Mouse (Mus musculus): ENCODE results near the gene Zfpl1. TPM values are rescaled to one million over a fixed set of nuclear protein-coding genes. Genes with fewer than 3 reads are reported as not detected.
A peak's percentile ranks its signal among the peaks of the same experiment; 100 is the strongest.
"Not testable (repeated sequence)": the region's sequence is repeated elsewhere in the genome, so short reads cannot be mapped to it uniquely, and the experiment has no call there.

The Zfpl1 gene
- 66.1 and 74.9 TPM in 2 replicates for polyA plus RNA-seq (2016; fragmentation: Nextera tagmentation; extraction: Ambion mirVana)

- Histone ChIP-seq H3K4me2 (peak within 1 kb of the TSS; percentile 80), H3K4me1 (peaks cover 19% of the 10 kb centered on the region), H3K9me3 (no peaks in the 10 kb centered on the region), H3K27ac (peak within 1 kb of the TSS; percentile 84), H3K36me3 (replicated peaks) (peaks cover 53% of the 10 kb centered on the region), H3K9ac (peak within 1 kb of the TSS; percentile 68), H3K27me3 (no peaks in the 10 kb centered on the region), H3K4me3 (replicated peaks) (peak within 1 kb of the TSS; percentile 73)
- under 1% methylated on average over 58 of the region's 58 CpGs for WGBS
- peak; percentile 92 for ATAC-seq (ENCODE audit: low FRiP score)
Measured at GRCm38 (mm10) chr19:6084478-6085248, at the start of gene Zfpl1, which contains the start of gene Cdca5. Zfpl1 (minus strand) TSS chr19:6084956. Cdca5 (plus strand) TSS chr19:6084983.

GRCm38 (mm10) chr19:6133197-6133596, 48.4 kb upstream of the Zfpl1 start:
- 52% methylated on average over 1 of the region's 1 CpGs for WGBS
- H3K36me3 ChIP-seq (replicated peaks), result peaks cover 38% of the 10 kb centered on the region
- not testable (repeated sequence) for H3K27ac ChIP-seq

DNA sequence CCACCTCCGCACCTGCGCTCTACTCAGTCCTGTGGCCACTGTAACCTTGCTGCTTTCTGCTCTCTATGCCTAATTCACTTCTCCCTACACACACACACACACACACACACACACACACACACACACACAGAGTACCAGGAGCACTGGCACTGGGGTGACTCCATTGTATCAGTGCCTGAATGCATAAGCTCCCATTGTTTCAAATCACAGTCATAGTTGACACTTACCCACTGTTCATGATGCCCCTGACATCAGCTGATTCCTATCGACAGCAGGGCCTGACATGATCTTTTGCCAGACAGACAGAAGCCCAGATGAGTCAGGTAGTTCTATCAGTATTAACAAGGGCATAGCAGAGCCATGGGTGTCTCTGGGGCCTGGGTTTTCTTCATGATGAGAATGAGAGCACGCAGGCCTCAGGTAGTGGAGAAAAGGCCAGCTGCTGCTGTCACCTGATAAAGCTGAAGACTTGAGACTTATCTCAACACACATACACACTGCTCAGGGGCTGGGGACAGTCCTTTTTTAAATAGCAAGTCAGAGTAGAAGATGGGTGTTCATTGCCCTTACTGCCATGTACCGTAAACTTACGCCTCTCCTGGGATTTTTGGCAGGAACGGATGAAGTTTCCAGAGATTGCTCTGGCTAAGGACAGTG, 47.5 kb upstream of the Zfpl1 start:
- no peak overlapping the region for H3K4me2 ChIP-seq
- no peaks in the 10 kb centered on the region for H3K9me3 ChIP-seq
- H3K4me1 ChIP-seq, result 0 out of 2 replicates have a peak, but pooled peaks cover 7% of the 10 kb centered on the region
- no peak for ATAC-seq (ENCODE audit: low FRiP score)
- H3K27ac ChIP-seq, result no peak overlapping the region
- peaks cover 31% of the 10 kb centered on the region for H3K36me3 ChIP-seq (replicated peaks)
- no peak overlapping the region for H3K9ac ChIP-seq
- H3K27me3 ChIP-seq, result no peaks in the 10 kb centered on the region
- WGBS, result 92% methylated on average over 7 of the region's 7 CpGs
- no peak overlapping the region for H3K4me3 ChIP-seq (replicated peaks)

More at GRCm38 (mm10) chr19:6133197-6133596, 48.4 kb upstream of the Zfpl1 start:
- not testable (repeated sequence) for H3K4me1 ChIP-seq; H3K9ac ChIP-seq; H3K9me3 ChIP-seq; ATAC-seq (ENCODE audit: low FRiP score); H3K4me3 ChIP-seq (replicated peaks); H3K4me2 ChIP-seq; H3K27me3 ChIP-seq

- H3K4me2 ChIP-seq; H3K27me3 ChIP-seq; H3K27ac ChIP-seq; H3K4me1 ChIP-seq; H3K9me3 ChIP-seq; ATAC-seq (ENCODE audit: low FRiP score); H3K4me3 ChIP-seq (replicated peaks); H3K9ac ChIP-seq: not testable (repeated sequence)
- peaks cover 17% of the 10 kb centered on the region for H3K36me3 ChIP-seq (replicated peaks)
- 79% methylated on average over 7 of the region's 7 CpGs for WGBS
Measured at GRCm38 (mm10) chr19:6130414-6131128, 45.8 kb upstream of the Zfpl1 start.

DNA sequence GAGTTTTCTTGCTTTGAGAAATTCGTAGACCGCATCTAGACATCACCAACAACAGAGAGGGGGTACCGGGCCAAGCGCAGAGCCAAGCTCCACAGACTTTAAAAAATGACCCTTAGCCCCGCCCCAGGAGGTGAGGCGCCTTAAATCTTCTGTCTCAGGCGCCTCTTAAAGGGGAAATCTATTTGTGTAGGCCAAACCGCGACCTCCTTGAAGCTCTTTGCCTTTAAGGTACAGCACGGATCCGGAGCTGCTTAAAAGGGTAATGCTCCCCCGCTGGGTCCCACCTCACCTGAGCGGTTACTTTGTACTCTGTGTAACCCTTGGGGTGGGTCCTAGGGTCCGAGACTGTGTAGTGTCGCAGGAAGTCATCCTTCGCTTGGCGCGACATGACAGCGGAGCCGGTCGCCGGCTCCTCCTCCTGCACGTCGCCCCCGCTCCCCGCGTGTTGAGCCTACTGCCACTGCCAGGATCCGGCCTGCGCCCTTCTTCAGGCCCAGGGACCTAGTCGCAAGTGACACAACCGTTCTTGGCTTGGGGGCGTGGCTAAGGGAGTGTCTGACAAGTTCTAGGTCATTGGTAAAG, 43.1 kb upstream of the Zfpl1 start, which contains the start of gene Snx15:
Snx15 (minus strand) TSS at position 545 of the 582 bp plus-strand sequence.
- H3K4me1 ChIP-seq, result 0 out of 2 replicates have a peak, but pooled peaks cover 7% of the 10 kb centered on the region
- ATAC-seq (ENCODE audit: low FRiP score), result peak; percentile 93
- peak within 1 kb of the TSS; percentile 52 for H3K4me3 ChIP-seq (replicated peaks)
- peak within 1 kb of the TSS; percentile 83 for H3K27ac ChIP-seq
- no peaks in the 10 kb centered on the region for H3K27me3 ChIP-seq
- WGBS, result under 1% methylated on average over 32 of the region's 32 CpGs
- H3K9me3 ChIP-seq, result no peaks in the 10 kb centered on the region
- H3K9ac ChIP-seq, result peak within 1 kb of the TSS; percentile 63
- H3K36me3 ChIP-seq (replicated peaks), result no peaks in the 10 kb centered on the region
- peak within 1 kb of the TSS; percentile 70 for H3K4me2 ChIP-seq

DNA sequence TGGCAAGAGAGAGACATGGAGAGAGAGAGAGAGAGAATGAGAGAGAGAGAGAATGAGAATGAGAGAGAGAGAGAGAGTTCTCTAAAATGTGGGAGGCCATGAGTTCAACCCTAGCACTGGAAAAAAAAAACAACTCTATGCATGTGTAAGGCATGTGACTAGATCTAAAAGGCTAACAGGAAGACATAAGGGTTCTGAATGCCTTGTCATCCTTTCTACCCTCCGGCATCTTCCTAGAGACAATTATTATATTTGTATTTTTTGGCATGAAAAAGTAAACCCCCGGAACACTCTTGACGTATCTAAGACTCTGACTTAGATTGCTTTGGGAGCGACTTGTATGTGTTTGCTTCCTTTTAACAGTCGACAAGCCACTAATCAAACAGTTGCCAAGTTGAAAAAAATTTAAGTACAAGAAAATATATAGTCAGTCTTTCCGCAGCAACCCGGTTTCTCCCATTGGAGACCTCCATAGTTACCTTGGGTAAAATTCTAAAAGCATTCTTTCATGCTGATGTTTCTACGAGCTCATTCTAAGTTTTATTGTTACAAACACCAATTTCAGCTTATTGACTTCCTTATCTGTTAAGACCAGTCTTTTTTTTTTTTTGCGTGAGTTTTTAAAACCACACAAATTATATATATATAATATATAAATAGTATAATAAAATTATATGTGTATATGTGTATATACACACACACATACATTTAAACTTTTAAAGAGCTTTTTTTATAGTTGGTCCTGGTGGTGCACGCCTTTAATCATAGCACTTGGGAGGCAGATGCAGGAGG, 42.2 kb upstream of the Zfpl1 start:
- Histone ChIP-seq H3K4me3 (replicated peaks) (peak overlapping the region; percentile 52), H3K27me3 (no peaks in the 10 kb centered on the region), H3K9me3 (no peaks in the 10 kb centered on the region), H3K27ac (peak overlapping the region; percentile 83), H3K4me1 (0 out of 2 replicates have a peak, but pooled peaks cover 7% of the 10 kb centered on the region), H3K9ac (peak overlapping the region; percentile 63; the same call in 1 of the 2 replicates), H3K36me3 (replicated peaks) (no peaks in the 10 kb centered on the region), H3K4me2 (peak overlapping the region; percentile 70)
- no peak for ATAC-seq (ENCODE audit: low FRiP score)
- 74% methylated on average over 10 of the region's 10 CpGs for WGBS

- H3K4me3 ChIP-seq (replicated peaks), result no peak overlapping the region
- no peak overlapping the region for H3K27ac ChIP-seq
- H3K9me3 ChIP-seq, result no peaks in the 10 kb centered on the region
- H3K36me3 ChIP-seq (replicated peaks), result no peaks in the 10 kb centered on the region
- no peak for ATAC-seq (ENCODE audit: low FRiP score)
- WGBS, result 24% methylated on average over 4 of the region's 4 CpGs
- 0 out of 2 replicates have a peak, but pooled peaks cover 7% of the 10 kb centered on the region for H3K4me1 ChIP-seq
- H3K4me2 ChIP-seq, result no peak overlapping the region
- no peak overlapping the region for H3K9ac ChIP-seq
- H3K27me3 ChIP-seq, result no peaks in the 10 kb centered on the region
Measured at GRCm38 (mm10) chr19:6126289-6126688, 41.5 kb upstream of the Zfpl1 start.

- Histone ChIP-seq H3K4me3 (replicated peaks) (no peak overlapping the region), H3K36me3 (replicated peaks) (no peaks in the 10 kb centered on the region), H3K9me3 (no peaks in the 10 kb centered on the region), H3K27me3 (no peaks in the 10 kb centered on the region), H3K4me1 (0 out of 2 replicates have a peak, but pooled peaks cover 7% of the 10 kb centered on the region), H3K4me2 (no peak overlapping the region), H3K9ac (no peak overlapping the region), H3K27ac (no peak overlapping the region)
- 83% methylated on average over 2 of the region's 2 CpGs for WGBS
- no peak for ATAC-seq (ENCODE audit: low FRiP score)
Measured at GRCm38 (mm10) chr19:6124898-6125297, 40.1 kb upstream of the Zfpl1 start.

GRCm38 (mm10) chr19:6123330-6123729, 38.6 kb upstream of the Zfpl1 start:
- Histone ChIP-seq H3K27me3 (no peaks in the 10 kb centered on the region), H3K4me3 (replicated peaks) (no peak overlapping the region), H3K4me1 (peaks cover 10% of the 10 kb centered on the region), H3K27ac (peak overlapping the region; percentile 65), H3K9me3 (no peaks in the 10 kb centered on the region), H3K36me3 (replicated peaks) (no peaks in the 10 kb centered on the region), H3K9ac (no peak overlapping the region), H3K4me2 (no peak overlapping the region)
- 72% methylated on average over 8 of the region's 8 CpGs for WGBS
- ATAC-seq (ENCODE audit: low FRiP score), result no peak

DNA sequence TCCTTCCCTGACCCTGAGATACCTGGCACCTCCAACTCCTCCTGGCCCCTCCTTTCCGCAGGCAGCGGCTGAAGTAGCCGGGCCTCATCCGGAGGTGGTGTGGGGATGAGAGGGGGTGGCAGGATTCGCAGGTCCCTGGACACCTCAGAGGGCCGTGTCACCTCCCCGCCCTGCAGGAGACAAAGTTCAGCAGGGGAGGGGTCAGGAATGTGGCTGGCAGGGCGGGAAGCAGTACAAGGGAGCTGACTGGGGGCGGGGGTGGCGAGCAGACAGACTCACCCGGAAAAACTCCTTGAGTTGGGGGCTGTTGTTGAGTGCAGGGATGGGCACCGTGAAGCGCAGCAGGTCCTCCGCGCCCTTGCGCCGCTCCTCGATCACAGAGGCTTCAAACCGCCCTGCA, 37.0 kb upstream of the Zfpl1 start:
- ATAC-seq (ENCODE audit: low FRiP score), result no peak
- peaks cover 16% of the 10 kb centered on the region for H3K4me1 ChIP-seq
- 0 out of 2 replicates have a peak, but pooled peaks cover 1% of the 10 kb centered on the region for H3K36me3 ChIP-seq (replicated peaks)
- H3K4me2 ChIP-seq, result no peak overlapping the region
- WGBS, result 34% methylated on average over 18 of the region's 19 CpGs
- H3K27ac ChIP-seq, result no peak overlapping the region
- no peaks in the 10 kb centered on the region for H3K9me3 ChIP-seq
- H3K27me3 ChIP-seq, result no peaks in the 10 kb centered on the region
- H3K4me3 ChIP-seq (replicated peaks), result no peak overlapping the region
- 0 out of 2 replicates have a peak overlapping the region, but pooled peaks have one; percentile 12 for H3K9ac ChIP-seq

DNA sequence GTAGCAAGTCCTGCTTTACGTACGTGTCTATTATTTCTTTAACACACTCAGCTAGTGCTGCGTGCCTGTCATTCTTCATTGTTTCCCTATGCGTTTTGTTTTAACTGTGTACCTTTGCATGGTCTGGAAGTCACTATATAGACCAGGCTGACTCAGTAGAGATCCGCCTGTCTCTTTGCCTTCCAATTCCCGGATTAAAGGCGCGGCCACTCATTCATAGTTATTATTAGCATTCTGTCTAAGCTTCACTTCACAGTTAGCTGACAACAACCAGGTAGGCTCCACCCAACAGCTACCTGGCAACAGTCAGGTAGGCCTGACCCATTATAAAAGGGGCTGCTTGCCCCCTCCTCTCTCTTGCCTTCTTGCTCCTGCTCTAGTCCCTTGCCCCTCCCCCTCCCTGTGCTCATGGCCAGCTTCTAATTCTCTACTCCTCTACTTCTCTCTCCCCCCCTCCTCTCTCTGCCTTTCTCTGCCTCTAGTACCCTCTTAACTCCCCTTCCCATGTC, 34.0 kb upstream of the Zfpl1 start:
- peak; percentile 49 for ATAC-seq (ENCODE audit: low FRiP score)
- Histone ChIP-seq H3K36me3 (replicated peaks) (peaks cover 28% of the 10 kb centered on the region), H3K4me1 (peaks cover 21% of the 10 kb centered on the region), H3K9me3 (no peaks in the 10 kb centered on the region), H3K27me3 (no peaks in the 10 kb centered on the region), H3K4me3 (replicated peaks) (peak overlapping the region; percentile 85), H3K27ac (peak overlapping the region; percentile 98), H3K4me2 (peak overlapping the region; percentile 94), H3K9ac (peak overlapping the region; percentile 92)
- under 1% methylated on average over 8 of the region's 8 CpGs for WGBS

Data from forebrain, embryonic 12.5 days (tissue).